Mouse (Mus musculus) limb, embryonic 12.5 days (tissue): ENCODE results near the gene Rapgef1. TPM values are rescaled to one million over a fixed set of nuclear protein-coding genes. Genes with fewer than 3 reads are reported as not detected.

ENCODE experiments used
- ATAC-seq: fragments of 200-750 bp; cut with Nextera tagmentation; 2 replicates; pipeline ENCODE4 v1.8.0; 2017; ENCODE audit warnings: low read depth, moderate TSS enrichment; ENCODE audit not compliant: insufficient number of reproducible peaks, insufficient read depth, low FRiP score, low TSS enrichment
- H3K27ac ChIP-seq: fragments of 300-500 bp; sonication (generic); 2 replicates; pipeline ENCODE4 v1.5.1; 2016; ENCODE audit warnings: mild to moderate bottlenecking, moderate library complexity
- H3K27me3 ChIP-seq: fragments of 300-500 bp; sonication (generic); 2 replicates; pipeline ENCODE4 v1.6.1; 2016; ENCODE audit warnings: mild to moderate bottlenecking, moderate library complexity
- H3K36me3 ChIP-seq: fragments of 300-500 bp; sonication (generic); 2 replicates; pipeline ENCODE4 v1.6.1; 2016; ENCODE audit warnings: mild to moderate bottlenecking, moderate library complexity
- H3K4me1 ChIP-seq: fragments of 300-500 bp; sonication (generic); replicated peaks from 2 replicates; pipeline ENCODE4 v1.6.1; 2016
- H3K4me2 ChIP-seq: fragments of 300-500 bp; sonication (generic); 2 replicates; pipeline ENCODE4 v1.6.1; 2016; ENCODE audit warnings: mild to moderate bottlenecking, moderate library complexity
- H3K4me3 ChIP-seq: fragments of 300-500 bp; sonication (generic); replicated peaks from 2 replicates; pipeline ENCODE4 v1.5.1; 2016; ENCODE audit warnings: mild to moderate bottlenecking
- H3K9ac ChIP-seq: fragments of 300-500 bp; sonication (generic); replicated peaks from 2 replicates; pipeline ENCODE4 v1.6.1; 2016; ENCODE audit warnings: mild to moderate bottlenecking, moderate library complexity
- H3K9me3 ChIP-seq: fragments of 300-500 bp; sonication (generic); 2 replicates; pipeline ENCODE4 v1.6.1; 2016; ENCODE audit warnings: mild to moderate bottlenecking, moderate library complexity
- whole genome bisulfite sequencing: fragments of 180-500 bp; shearing (Covaris S2); methylation state at CpG from one replicate; pipeline ENCODE4 v1.1.7; 2016; 5-methylcytosine and 5-hydroxymethylcytosine counted together
- polyA plus RNA-seq: library from polyadenylated mRNA; unstranded; fragments of >200 nt; fragmentation: Nextera tagmentation; extraction: Ambion mirVana; gene quantifications from 2 replicates; pipeline ENCODE4 v1.2.1, GENCODE M21; 2016

Gene Rapgef1
- polyA plus RNA-seq, 1 experiment from 2014 or later: 20.4 TPM

- H3K27me3 ChIP-seq: no peaks in the 10 kb centered on the region
- H3K9ac ChIP-seq: no peak overlapping the region
- no peak overlapping the region for H3K4me2 ChIP-seq
- peaks cover 11% of the 10 kb centered on the region; the same call in 1 of the 2 replicates for H3K9me3 ChIP-seq
- H3K27ac ChIP-seq: no peak overlapping the region
- no peak for ATAC-seq
- H3K36me3 ChIP-seq: peaks cover 69% of the 10 kb centered on the region
- H3K4me1 ChIP-seq: peaks cover 15% of the 10 kb centered on the region
- H3K4me3 ChIP-seq: no peak overlapping the region
- 87% methylated on average over 4 of the region's 4 CpGs for WGBS
Observed at GRCm38 (mm10) chr2:29784290-29784689, 164.8 kb downstream of the Rapgef1 start.

- Histone ChIP-seq H3K36me3 (peaks cover 62% of the 10 kb centered on the region), H3K4me1 (peaks cover 15% of the 10 kb centered on the region), H3K4me2 (peak within 1 kb of the TSS; percentile 83), H3K9me3 (0 out of 2 replicates have a peak, but pooled peaks cover under 1% of the 10 kb centered on the region), H3K27ac (peak within 1 kb of the TSS; percentile 36; the same call in 1 of the 2 replicates), H3K4me3 (peak within 1 kb of the TSS; percentile 81), H3K27me3 (no peaks in the 10 kb centered on the region), H3K9ac (peak within 1 kb of the TSS; percentile 75)
- 2% methylated on average over 31 of the region's 31 CpGs for WGBS
- peak; percentile 71; the same call in 1 of the 2 replicates for ATAC-seq
Observed at GRCm38 (mm10) chr2:29787104-29787917, 167.8 kb downstream of the Rapgef1 start, which contains the start of gene Coq4. Gene Coq4, plus strand, starts transcription at chr2:29787493.

- WGBS: under 1% methylated on average over 45 of the region's 45 CpGs
- no peaks in the 10 kb centered on the region for H3K9me3 ChIP-seq
- H3K4me1 ChIP-seq: peaks cover 15% of the 10 kb centered on the region
- H3K4me2 ChIP-seq: peak within 1 kb of the TSS; percentile 83
- no peaks in the 10 kb centered on the region for H3K27me3 ChIP-seq
- peak within 1 kb of the TSS; percentile 75 for H3K9ac ChIP-seq
- H3K27ac ChIP-seq: peak within 1 kb of the TSS; percentile 36; the same call in 1 of the 2 replicates
- ATAC-seq: peak; percentile 75
- peak within 1 kb of the TSS; percentile 81 for H3K4me3 ChIP-seq
- H3K36me3 ChIP-seq: peaks cover 62% of the 10 kb centered on the region
Observed at GRCm38 (mm10) chr2:29787937-29788681, 168.6 kb downstream of the Rapgef1 start, which contains the start of gene Trub2. Gene Trub2, minus strand, starts transcription at chr2:29788502.

Other genes with a start within 250 kb of the Rapgef1 start
- gene Gm13420, start 132.0 kb downstream of the Rapgef1 start, polyA plus RNA-seq: 0.19 TPM in 1 of 2 replicates, not detected in the other
- 0.54 TPM in 1 of 2 replicates, not detected in the other for gene Gm13547, start 139.6 kb downstream of the Rapgef1 start, polyA plus RNA-seq
- 32.3 and 34.7 TPM in 2 replicates for gene Coq4, start 167.8 kb downstream of the Rapgef1 start, polyA plus RNA-seq
- 52.2 and 57.5 TPM in 2 replicates for gene Trub2, start 168.8 kb downstream of the Rapgef1 start, polyA plus RNA-seq
- gene Slc27a4, start 182.9 kb downstream of the Rapgef1 start, polyA plus RNA-seq: 15.4 and 15.7 TPM in 2 replicates
- 21.1 and 22.0 TPM in 2 replicates for gene Urm1, start 200.4 kb downstream of the Rapgef1 start, polyA plus RNA-seq
- gene Cercam, start 249.4 kb downstream of the Rapgef1 start, polyA plus RNA-seq: 15.1 and 18.3 TPM in 2 replicates